Mouse (Mus musculus) C2C12 (cell line): ENCODE results near the gene Med25. TPM values are rescaled to one million over a fixed set of nuclear protein-coding genes. Genes with fewer than 3 reads are reported as not detected.

Experiments
- H3K27me3 ChIP-seq: one replicate; pipeline ENCODE4 v1.6.1; 2011; ENCODE audit not compliant: control insufficient read depth, insufficient read depth, insufficient read length
- H3K36me3 ChIP-seq: one replicate; pipeline ENCODE4 v1.6.1; 2011; ENCODE audit not compliant: control insufficient read depth, insufficient read depth
- H3K4me3 ChIP-seq: one replicate; pipeline ENCODE4 v1.5.1; 2011; ENCODE audit warnings: mild to moderate bottlenecking, control low read depth; ENCODE audit not compliant: poor library complexity, insufficient read depth, severe bottlenecking
- H3K79me2 ChIP-seq: one replicate; pipeline ENCODE4 v1.6.1; 2011; ENCODE audit not compliant: control insufficient read depth, insufficient read depth
- H3K79me3 ChIP-seq: one replicate; pipeline ENCODE4 v1.6.1; 2011; ENCODE audit warnings: low read depth, control low read depth
- H3ac ChIP-seq: one replicate; pipeline ENCODE3; 2011; ENCODE audit warnings: low read depth; ENCODE audit not compliant: control insufficient read depth, insufficient read length
- CEBPB ChIP-seq: IDR thresholded peaks from one replicate; pipeline ENCODE4 v1.6.1; 2011; ENCODE audit warnings: low read depth, mild to moderate bottlenecking, control low read depth, moderate library complexity
- CTCF ChIP-seq: IDR thresholded peaks from one replicate; pipeline ENCODE4 v1.5.1; 2011; ENCODE audit not compliant: control insufficient read depth, insufficient read depth, insufficient read length
- FOSL1 ChIP-seq: IDR thresholded peaks from one replicate; pipeline ENCODE4 v1.8.0; 2011; ENCODE audit warnings: mild to moderate bottlenecking, low read length; ENCODE audit not compliant: poor library complexity, insufficient read depth, severe bottlenecking
- MAX ChIP-seq: IDR thresholded peaks from one replicate; pipeline ENCODE4 v1.6.1; 2011; ENCODE audit warnings: mild to moderate bottlenecking, control low read depth
- MYOD1 ChIP-seq: IDR thresholded peaks from one replicate; pipeline ENCODE4 v1.6.1; 2011; ENCODE audit warnings: low read depth; ENCODE audit not compliant: control insufficient read depth, insufficient read length
- MYOG ChIP-seq: IDR thresholded peaks from one replicate; pipeline ENCODE4 v1.6.1; 2011; ENCODE audit not compliant: control insufficient read depth, insufficient read length; ENCODE audit errors: extremely low read depth
- USF1 ChIP-seq: IDR thresholded peaks from one replicate; pipeline ENCODE4 v1.6.1; 2011; ENCODE audit warnings: low read depth, mild to moderate bottlenecking, control low read depth, moderate library complexity
- long read RNA-seq, 2 experiments: library from polyadenylated mRNA; unstranded; transcript quantifications; one replicate each; pipeline ENCODE4 v2.0.0; 2019 to 2020
- polyA plus RNA-seq: library from polyadenylated mRNA; unstranded; fragments of >200 nt; fragmentation: generic; extraction: Trizol; gene quantifications from one replicate; pipeline ENCODE4 v1.2.1, GENCODE M21; 2012; ENCODE audit warnings: missing spikeins

Med25 gene
- 43.9 TPM for polyA plus RNA-seq
- long read RNA-seq, experiment 1, transcript Med25-201 (18 exons, 2,619 nt) = major isoform, 22 of 54 reads
- long read RNA-seq, experiment 1, partial matches to known transcripts = 8 of 54 reads
- long read RNA-seq, experiment 1, other reads (novel, unspliced or antisense) = 21 of 54 reads
- long read RNA-seq, experiment 2, transcript Med25-201 (18 exons, 2,619 nt) = major isoform, 189 of 455 reads
- long read RNA-seq, experiment 2, transcript Med25-210 (18 exons, 3,693 nt) = minor isoform, 55 of 455 reads
- long read RNA-seq, experiment 2, partial matches to known transcripts = 27 of 455 reads
- long read RNA-seq, experiment 2, other reads (novel, unspliced or antisense) = 181 of 455 reads

GRCm38 (mm10) chr7:44892276-44892921 lies at the start of gene Med25:
Gene Med25, minus strand, starts transcription at chr7:44892712.
- peak within 1 kb of the TSS; percentile 98 for H3ac ChIP-seq
- H3K4me3 ChIP-seq = peak within 1 kb of the TSS; percentile 78
- peaks cover 14% of the 10 kb centered on the region for H3K36me3 ChIP-seq
- peaks cover 31% of the 10 kb centered on the region for H3K79me3 ChIP-seq
- no peaks in the 10 kb centered on the region for H3K27me3 ChIP-seq
- peaks cover 48% of the 10 kb centered on the region for H3K79me2 ChIP-seq
- TF ChIP-seq CEBPB (no peak), MYOD1 (no peak), MYOG (no peak), MAX (no peak), USF1 (no peak), CTCF (no peak), FOSL1 (no peak)

GRCm38 (mm10) chr7:44938680-44939079 lies 46.2 kb upstream of the Med25 start:
- H3K4me3 ChIP-seq = no peak overlapping the region
- H3K27me3 ChIP-seq = peaks cover 9% of the 10 kb centered on the region
- TF ChIP-seq FOSL1 = no peak
- TF ChIP-seq CTCF = no peak
- no peak for TF ChIP-seq MYOD1
- no peak for TF ChIP-seq MYOG
- TF ChIP-seq CEBPB = no peak
- no peak for TF ChIP-seq MAX
- TF ChIP-seq USF1 = no peak
- no peaks in the 10 kb centered on the region for H3K36me3 ChIP-seq
- no peak overlapping the region for H3ac ChIP-seq
- H3K79me3 ChIP-seq = no peaks in the 10 kb centered on the region
- no peaks in the 10 kb centered on the region for H3K79me2 ChIP-seq

- H3ac ChIP-seq = peak within 1 kb of the TSS; percentile 76
- H3K27me3 ChIP-seq = no peaks in the 10 kb centered on the region
- H3K79me3 ChIP-seq = peaks cover 19% of the 10 kb centered on the region
- peak within 1 kb of the TSS; percentile 65 for H3K4me3 ChIP-seq
- peaks cover 5% of the 10 kb centered on the region for H3K36me3 ChIP-seq
- peaks cover 40% of the 10 kb centered on the region for H3K79me2 ChIP-seq
- TF ChIP-seq FOSL1 (no peak), USF1 (no peak), MAX (no peak), MYOG (no peak), CEBPB (no peak), MYOD1 (no peak), CTCF (no peak)
Measured at GRCm38 (mm10) chr7:44929204-44930151, 37.0 kb upstream of the Med25 start, which contains the start of gene Ap2a1. Gene Ap2a1, minus strand, starts transcription at chr7:44929496.

GRCm38 (mm10) chr7:44928570-44928969 lies 36.1 kb upstream of the Med25 start:
- H3ac ChIP-seq = peak overlapping the region; percentile 76
- peak overlapping the region; percentile 65 for H3K4me3 ChIP-seq
- peaks cover 8% of the 10 kb centered on the region for H3K36me3 ChIP-seq
- peaks cover 40% of the 10 kb centered on the region for H3K79me2 ChIP-seq
- TF ChIP-seq FOSL1 (no peak), CEBPB (no peak), USF1 (no peak), MYOD1 (no peak), CTCF (no peak), MAX (no peak), MYOG (no peak)
- peaks cover 19% of the 10 kb centered on the region for H3K79me3 ChIP-seq
- H3K27me3 ChIP-seq = no peaks in the 10 kb centered on the region

- peaks cover 13% of the 10 kb centered on the region for H3K36me3 ChIP-seq
- TF ChIP-seq CEBPB (no peak), MAX (no peak), USF1 (no peak), MYOD1 (no peak), CTCF (no peak), FOSL1 (no peak)
- peaks cover 19% of the 10 kb centered on the region for H3K79me3 ChIP-seq
Measured at GRCm38 (mm10) chr7:44925468-44925867, 33.0 kb upstream of the Med25 start.

More at GRCm38 (mm10) chr7:44925468-44925867, 33.0 kb upstream of the Med25 start:
- Histone ChIP-seq H3K27me3 (no peaks in the 10 kb centered on the region), H3K79me2 (peaks cover 40% of the 10 kb centered on the region), H3K4me3 (no peak overlapping the region), H3ac (no peak overlapping the region)
